Mouse (Mus musculus) pancreas, adult 10 weeks (tissue): ENCODE results near the gene Ubtd2. TPM values are rescaled to one million over a fixed set of nuclear protein-coding genes. Genes with fewer than 3 reads are reported as not detected.

ENCODE experiments used
- polyA plus RNA-seq: library from polyadenylated mRNA; stranded (reverse); fragments of 350-450 nt; fragmentation: Illumina TruSeq; extraction: RNeasy Lipid Tissue Mini Kit (QIAGEN cat#74804); gene quantifications from one replicate; pipeline ENCODE4 v1.2.3, GENCODE M21; 2015; ENCODE audit warnings: low read depth, low replicate concordance; ENCODE audit not compliant: insufficient read depth

Ubtd2 gene
- 2.9 TPM for polyA plus RNA-seq

DNA sequence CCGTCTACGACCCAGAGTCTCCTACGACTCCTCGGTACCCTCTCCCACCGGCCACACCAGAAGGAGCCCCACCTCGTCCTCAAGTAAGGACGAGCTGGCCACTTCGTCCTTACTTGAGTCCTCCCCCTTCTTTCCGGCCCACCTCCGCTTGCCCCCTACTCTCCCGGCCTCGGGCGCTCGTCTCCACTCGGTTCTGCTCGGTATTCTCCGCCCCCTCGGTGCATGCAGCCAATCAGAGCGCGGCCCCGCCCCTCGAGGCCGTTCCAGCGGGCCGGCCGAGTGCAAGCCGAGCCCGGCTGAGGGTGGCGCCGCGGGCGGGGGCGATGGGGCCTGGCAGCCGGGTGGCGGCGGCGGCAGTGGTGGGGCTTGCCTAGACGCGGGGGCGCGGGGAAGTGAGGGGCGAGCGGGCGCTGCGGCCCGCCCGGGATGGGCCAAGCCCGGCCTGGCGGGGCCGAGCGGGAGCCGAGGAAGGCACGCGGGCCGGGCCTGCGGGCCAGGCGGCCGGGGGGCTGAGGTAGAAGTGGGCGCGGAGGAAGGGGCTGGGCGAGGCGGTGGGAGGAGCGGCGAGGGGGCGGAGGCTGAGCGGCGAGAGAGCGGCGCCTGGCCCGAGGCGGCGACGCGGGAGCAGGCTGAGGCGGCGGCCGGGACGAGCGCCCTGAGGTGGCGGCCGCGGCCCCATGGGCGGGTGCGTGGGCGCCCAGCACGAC lies at the start of gene Ubtd2:
TSS of gene Ubtd2 (plus strand) at position 571 of the 707 bp plus-strand sequence.

DNA sequence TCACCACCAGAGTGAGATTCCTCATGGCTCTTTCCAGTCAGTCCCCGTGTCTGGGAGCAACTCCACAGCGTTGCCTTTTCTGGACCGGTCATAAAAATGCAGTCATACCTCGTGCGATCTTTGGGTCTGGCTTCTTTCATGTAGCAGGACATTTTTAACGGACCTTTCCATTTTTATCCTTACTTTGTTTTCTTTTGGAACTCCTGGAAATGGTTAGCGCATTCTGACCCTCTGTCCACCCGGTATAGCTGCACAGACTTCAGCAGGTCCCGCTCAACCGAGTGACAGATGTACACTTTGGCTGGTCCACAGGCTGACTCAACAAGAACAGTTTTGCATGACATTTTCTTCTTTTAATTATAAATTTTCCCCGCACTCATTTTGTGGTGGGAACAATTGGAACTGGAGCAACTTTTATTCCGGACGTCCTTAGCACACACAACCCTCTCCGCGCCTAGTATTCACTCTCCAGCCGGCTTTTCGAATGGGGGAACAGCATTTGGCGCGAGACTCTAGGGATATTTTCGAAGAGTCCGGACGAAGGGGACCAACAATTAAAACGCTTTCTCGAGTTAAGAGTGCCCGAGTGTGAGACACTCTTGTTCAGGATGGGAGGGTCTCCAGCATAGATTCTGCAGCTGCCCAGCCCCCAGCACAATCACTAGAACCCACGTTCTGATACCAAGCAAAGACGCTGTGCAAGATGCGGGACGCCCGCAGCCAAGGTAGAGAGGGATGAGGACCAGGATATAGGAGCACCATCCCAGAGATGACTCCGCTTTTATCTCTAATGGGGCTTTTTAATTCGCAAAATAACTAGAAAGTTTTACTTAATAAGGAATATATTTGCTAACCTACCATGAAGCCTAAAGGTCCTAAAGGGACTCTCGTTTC lies 76.9 kb downstream of the Ubtd2 start, which contains the start of gene Efcab9:
TSS of gene Efcab9 (minus strand) at position 211 of the 894 bp plus-strand sequence.

DNA sequence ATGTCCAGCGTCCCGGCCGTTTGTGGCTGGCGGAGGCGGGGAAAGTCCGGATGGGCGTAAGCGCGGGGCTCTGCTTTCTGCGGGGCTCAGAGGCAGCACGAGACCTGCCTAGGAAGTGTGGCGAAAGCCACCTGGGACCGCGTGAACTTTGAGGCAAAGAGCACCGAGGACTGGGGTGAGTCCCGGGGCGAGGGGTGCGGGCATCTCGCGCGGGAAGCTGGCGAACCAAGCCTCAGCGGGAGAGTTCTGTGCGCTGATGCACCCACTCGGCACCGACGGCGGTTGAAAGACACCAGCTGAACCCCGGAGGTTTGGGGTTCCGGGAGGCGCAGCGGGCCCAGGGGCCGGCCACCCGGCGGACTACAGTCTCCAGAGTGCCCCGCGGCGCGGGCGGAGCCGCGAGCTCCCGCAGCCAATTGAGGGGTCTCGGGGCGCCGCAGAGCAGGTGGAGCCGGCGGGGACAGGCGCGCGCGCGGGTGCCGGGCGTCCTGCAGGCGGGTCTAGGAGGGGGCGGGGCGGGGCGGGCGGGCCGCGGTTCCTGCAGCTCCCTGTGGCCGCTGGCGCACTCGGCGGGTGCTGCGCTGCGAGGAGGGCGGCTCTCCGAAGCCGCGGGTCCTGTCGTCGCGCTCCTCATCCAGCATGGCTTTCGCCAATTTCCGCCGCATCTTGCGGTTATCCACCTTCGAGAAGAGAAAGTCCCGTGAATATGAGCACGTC lies 77.8 kb downstream of the Ubtd2 start, which contains the start of gene Stk10:
TSS of gene Stk10 (plus strand) at position 541 of the 717 bp plus-strand sequence.

Other genes starting within 250 kb of the Ubtd2 start
- gene Snrnp25, start 250.0 kb upstream of the Ubtd2 start, polyA plus RNA-seq: 2.9 TPM
- gene Rhbdf1, start 233.1 kb upstream of the Ubtd2 start, polyA plus RNA-seq: 21.8 TPM
- 7.2 TPM for gene Mpg, start 228.9 kb upstream of the Ubtd2 start, polyA plus RNA-seq
- 15.8 TPM for gene Nprl3, start 187.7 kb upstream of the Ubtd2 start, polyA plus RNA-seq
- not detected for gene Hba-x, start 179.0 kb upstream of the Ubtd2 start, polyA plus RNA-seq
- gene Hba-a1, start 171.9 kb upstream of the Ubtd2 start, polyA plus RNA-seq: 1,664 TPM
- gene Hbq1b, start 168.4 kb upstream of the Ubtd2 start, polyA plus RNA-seq: not detected
- 1,706 TPM for gene Hba-a2, start 158.9 kb upstream of the Ubtd2 start, polyA plus RNA-seq
- not detected for gene Hbq1a, start 155.3 kb upstream of the Ubtd2 start, polyA plus RNA-seq
- gene Sh3pxd2b, start 107.5 kb upstream of the Ubtd2 start, polyA plus RNA-seq: 2.8 TPM
- gene Efcab9, start 76.7 kb downstream of the Ubtd2 start, polyA plus RNA-seq: not detected
- 3.8 TPM for gene Stk10, start 77.9 kb downstream of the Ubtd2 start, polyA plus RNA-seq
- 6.0 TPM for gene Fbxw11, start 187.4 kb downstream of the Ubtd2 start, polyA plus RNA-seq